12 mouse cellular contexts compared by ENCODE assay signal in genomic region chr19:53807276-53807801, GRCm38 (mm10).
DNase-seq lines count a peak whose midpoint lies in the region; ATAC-seq and TF ChIP-seq lines count a peak whose summit lies in the region.
"Had no signal": no experiment of that assay in that cellular context is flagged by ENCODE, and none has a peak within 500 bp of the region (broad histone marks: within the 10 kb centered on the region; RNA-seq: fewer than 3 reads in every experiment).

No protein-coding gene starts in this region.

- 0 out of 2 replicates have a peak, but pooled peaks cover 3% of the 10 kb centered on the region for H3K27me3 ChIP-seq in heart, embryonic 13.5 days (replicated peaks)
- H3K27me3 ChIP-seq in intestine, postnatal 0 days (replicated peaks; ENCODE audit: control insufficient read depth, insufficient read depth, low read length): no peaks in the 10 kb centered on the region
- H3K27me3 ChIP-seq: forebrain, embryonic 15.5 days; hindbrain, embryonic 13.5 days; limb, embryonic 13.5 days had no signal

- 57% methylated on average over 5 of the region's 5 CpGs for WGBS in heart, embryonic 13.5 days
- 74% methylated on average over 5 of the region's 5 CpGs for WGBS in intestine, postnatal 0 days

- no peak for DNase-seq in heart, adult 8-10 months (ENCODE audit: low spot score)
- DNase-seq in spleen, postnatal 36 days (ENCODE audit: low spot score in 2 of 2): peak; percentile 42 to 43
- DNase-seq in spleen, adult 12 weeks (ENCODE audit: low spot score): no peak
- DNase-seq in naive thymus-derived CD4-positive, alpha-beta T cell, adult 2 months (ENCODE audit: low read depth): peak; percentile 86
- DNase-seq in embryo, embryonic 10 days (ENCODE audit: low spot score): no peak
- no peak for DNase-seq in adrenal gland, adult 18-20 months (ENCODE audit: low spot score in 2 of 2)
- DNase-seq: adrenal gland, postnatal 25 days had no signal

- ATAC-seq in heart, embryonic 13.5 days (ENCODE audit: extremely low read depth, insufficient number of reproducible peaks, low FRiP score, low TSS enrichment): no peak
- no peak for ATAC-seq in intestine, postnatal 0 days
- ATAC-seq: forebrain, embryonic 15.5 days had no signal

- H3K9me3 ChIP-seq in heart, embryonic 13.5 days: no peaks in the 10 kb centered on the region
- no peaks in the 10 kb centered on the region for H3K9me3 ChIP-seq in intestine, postnatal 0 days (ENCODE audit: control insufficient read depth)
- H3K9me3 ChIP-seq: forebrain, embryonic 15.5 days; hindbrain, embryonic 13.5 days; limb, embryonic 13.5 days had no signal

- peak overlapping the region; percentile 85 for H3K27ac ChIP-seq in heart, embryonic 13.5 days (replicated peaks)
- no peak overlapping the region for H3K27ac ChIP-seq in intestine, postnatal 0 days (ENCODE audit: low read depth, low read length)
- H3K27ac ChIP-seq: forebrain, embryonic 15.5 days; hindbrain, embryonic 13.5 days; limb, embryonic 13.5 days had no signal

- peak overlapping the region; percentile 69 for H3K9ac ChIP-seq in heart, embryonic 13.5 days
- no peak overlapping the region for H3K9ac ChIP-seq in intestine, postnatal 0 days (ENCODE audit: low read depth, low read length)
- H3K9ac ChIP-seq: forebrain, embryonic 15.5 days; hindbrain, embryonic 13.5 days; limb, embryonic 13.5 days had no signal

- H3K4me3 ChIP-seq in heart, embryonic 13.5 days: no peak overlapping the region
- H3K4me3 ChIP-seq in intestine, postnatal 0 days (ENCODE audit: low read depth, low read length): no peak overlapping the region
- H3K4me3 ChIP-seq: forebrain, embryonic 15.5 days; hindbrain, embryonic 13.5 days; limb, embryonic 13.5 days had no signal

- H3K36me3 ChIP-seq in heart, embryonic 13.5 days: no peaks in the 10 kb centered on the region
- H3K36me3 ChIP-seq in intestine, postnatal 0 days (ENCODE audit: control insufficient read depth, insufficient read depth): no peaks in the 10 kb centered on the region
- H3K36me3 ChIP-seq: forebrain, embryonic 15.5 days; hindbrain, embryonic 13.5 days; limb, embryonic 13.5 days had no signal

- H3K4me2 ChIP-seq in heart, embryonic 13.5 days: peak overlapping the region; percentile 53
- no peak overlapping the region; the same call in 1 of the 2 replicates for H3K4me2 ChIP-seq in intestine, postnatal 0 days (replicated peaks; ENCODE audit: low read depth)
- H3K4me2 ChIP-seq: forebrain, embryonic 15.5 days; hindbrain, embryonic 13.5 days had no signal

- H3K4me1 ChIP-seq in heart, embryonic 13.5 days: peaks cover 88% of the 10 kb centered on the region
- H3K4me1 ChIP-seq in intestine, postnatal 0 days (replicated peaks; ENCODE audit: control insufficient read depth, insufficient read depth, low read length): no peaks in the 10 kb centered on the region

- TF ChIP-seq CTCF in intestine, postnatal 0 days (IDR thresholded peaks at IDR 0.05; ENCODE audit: low read depth): no peak

Comparison
In these comparisons a context has a peak if more than half of its experiments do, and no peak if none do; other contexts are left out.
1. DNase-seq: peak in spleen, postnatal 36 days (2 of 2) and naive thymus-derived CD4-positive, alpha-beta T cell, adult 2 months (single experiment); none in heart, adult 8-10 months (single experiment), spleen, adult 12 weeks (single experiment), embryo, embryonic 10 days (single experiment) and adrenal gland, adult 18-20 months (0 of 2).